Mouse (Mus musculus): ENCODE data around the gene Gpr65. TPM values are rescaled to one million over a fixed set of nuclear protein-coding genes. Genes with fewer than 3 reads are reported as not detected.
"Not testable (repeated sequence)": the region's sequence is repeated elsewhere in the genome, so short reads cannot be mapped to it uniquely, and the experiment has no call there.

Gene Gpr65
- total and polyA plus RNA-seq, 3 experiments = not detected

GRCm38 (mm10) chr12:98227037-98227436 lies 41.4 kb upstream of the Gpr65 start:
- Histone ChIP-seq H3K4me3 (ENCODE audit: control insufficient read depth in 1 of 2, insufficient read depth in 1 of 2, low read depth in 2 of 2, low read length in 2 of 2) (no peak overlapping the region), H3K9ac (ENCODE audit: control insufficient read depth, low read depth, low read length, poor library complexity, severe bottlenecking) (no peak overlapping the region), H3K36me3 (ENCODE audit: control insufficient read depth in 1 of 2, insufficient read depth in 2 of 2, low read length in 2 of 2) (no peaks in the 10 kb centered on the region), H3K9me3 (replicated peaks; ENCODE audit: insufficient read depth, low read length) (no peaks in the 10 kb centered on the region), H3K79me2 (ENCODE audit: control insufficient read depth, insufficient read depth, low read length, poor library complexity) (no peaks in the 10 kb centered on the region), H3K27ac (ENCODE audit: control insufficient read depth, low read depth, low read length) (no peak overlapping the region), H3K27me3 (ENCODE audit: control insufficient read depth in 1 of 2, insufficient read depth in 2 of 2, low read length in 2 of 2) (no peaks in the 10 kb centered on the region), H3K4me1 (ENCODE audit: control insufficient read depth in 1 of 2, insufficient read depth in 2 of 2, low read length in 2 of 2) (no peaks in the 10 kb centered on the region)
- DNase-seq (ENCODE audit: low read depth, low spot score) = no peak
- no peak for TF ChIP-seq MXI1 (IDR thresholded peaks at IDR 0.05; ENCODE audit: low read depth, low read length)
- no peak for TF ChIP-seq GABPA (IDR thresholded peaks at IDR 0.05; ENCODE audit: low read depth, low read length)
- no peak for TF ChIP-seq USF2 (IDR thresholded peaks at IDR 0.05; ENCODE audit: borderline replicate concordance in 1 of 2, insufficient read depth in 1 of 2, low read depth in 1 of 2, low read length in 2 of 2)
- TF ChIP-seq ETS1 (IDR thresholded peaks at IDR 0.05; ENCODE audit: low read depth, low read length) = no peak
- TF ChIP-seq MEF2A (IDR thresholded peaks at IDR 0.05; ENCODE audit: extremely low read depth, insufficient replicate concordance, low read depth, low read length, poor library complexity, severe bottlenecking) = no peak
- no peak for TF ChIP-seq MAFK (IDR thresholded peaks at IDR 0.05; ENCODE audit: borderline replicate concordance, low read depth, low read length)
- TF ChIP-seq TBP (IDR thresholded peaks at IDR 0.05; ENCODE audit: low read depth, low read length) = no peak

- not testable (repeated sequence) for H3K36me3 ChIP-seq (ENCODE audit: control insufficient read depth in 1 of 2, insufficient read depth in 2 of 2, low read length in 2 of 2); H3K4me1 ChIP-seq (ENCODE audit: control insufficient read depth in 1 of 2, insufficient read depth in 2 of 2, low read length in 2 of 2); H3K9ac ChIP-seq (ENCODE audit: control insufficient read depth, low read depth, low read length, poor library complexity, severe bottlenecking); H3K27me3 ChIP-seq (ENCODE audit: control insufficient read depth in 1 of 2, insufficient read depth in 2 of 2, low read length in 2 of 2); H3K4me3 ChIP-seq (ENCODE audit: control insufficient read depth in 1 of 2, insufficient read depth in 1 of 2, low read depth in 2 of 2, low read length in 2 of 2); H3K9me3 ChIP-seq (replicated peaks; ENCODE audit: insufficient read depth, low read length); DNase-seq (ENCODE audit: low read depth, low spot score); H3K27ac ChIP-seq (ENCODE audit: control insufficient read depth, low read depth, low read length); H3K79me2 ChIP-seq (ENCODE audit: control insufficient read depth, insufficient read depth, low read length, poor library complexity)
Measured at GRCm38 (mm10) chr12:98238478-98238877, 30.0 kb upstream of the Gpr65 start.

GRCm38 (mm10) chr12:98244161-98244560 lies 24.3 kb upstream of the Gpr65 start:
- no peaks in the 10 kb centered on the region for H3K36me3 ChIP-seq (ENCODE audit: control insufficient read depth in 1 of 2, insufficient read depth in 2 of 2, low read length in 2 of 2)
- no peak overlapping the region for H3K9ac ChIP-seq (ENCODE audit: control insufficient read depth, low read depth, low read length, poor library complexity, severe bottlenecking)
- no peak for TF ChIP-seq USF2 (IDR thresholded peaks at IDR 0.05; ENCODE audit: borderline replicate concordance in 1 of 2, insufficient read depth in 1 of 2, low read depth in 1 of 2, low read length in 2 of 2)
- TF ChIP-seq HCFC1 (IDR thresholded peaks at IDR 0.05; ENCODE audit: low read depth, low read length) = no peak
- TF ChIP-seq MAX (IDR thresholded peaks at IDR 0.05; ENCODE audit: low read length) = no peak
- TF ChIP-seq POLR2AphosphoS2 (IDR thresholded peaks at IDR 0.05; ENCODE audit: low read length) = no peak
- no peak for TF ChIP-seq RCOR1 (IDR thresholded peaks at IDR 0.05; ENCODE audit: low read depth, low read length)
- no peak for TF ChIP-seq MEF2A (IDR thresholded peaks at IDR 0.05; ENCODE audit: extremely low read depth, insufficient replicate concordance, low read depth, low read length, poor library complexity, severe bottlenecking)
- TF ChIP-seq E2F4 (IDR thresholded peaks at IDR 0.05; ENCODE audit: borderline replicate concordance, low read depth, low read length) = no peak
- TF ChIP-seq TCF12 (IDR thresholded peaks at IDR 0.05; ENCODE audit: low read depth, low read length) = no peak
- TF ChIP-seq NELFE (IDR thresholded peaks at IDR 0.05; ENCODE audit: low read depth, low read length) = no peak
- TF ChIP-seq GABPA (IDR thresholded peaks at IDR 0.05; ENCODE audit: low read depth, low read length) = no peak
- TF ChIP-seq SMC3 (IDR thresholded peaks at IDR 0.05; ENCODE audit: low read depth, low read length) = no peak
- H3K4me3 ChIP-seq (ENCODE audit: control insufficient read depth in 1 of 2, insufficient read depth in 1 of 2, low read depth in 2 of 2, low read length in 2 of 2) = no peak overlapping the region
- no peak for DNase-seq (ENCODE audit: low read depth, low spot score)
- no peaks in the 10 kb centered on the region for H3K9me3 ChIP-seq (replicated peaks; ENCODE audit: insufficient read depth, low read length)
- no peak overlapping the region for H3K27ac ChIP-seq (ENCODE audit: control insufficient read depth, low read depth, low read length)
- H3K4me1 ChIP-seq (ENCODE audit: control insufficient read depth in 1 of 2, insufficient read depth in 2 of 2, low read length in 2 of 2) = no peaks in the 10 kb centered on the region
- H3K27me3 ChIP-seq (ENCODE audit: control insufficient read depth in 1 of 2, insufficient read depth in 2 of 2, low read length in 2 of 2) = no peaks in the 10 kb centered on the region
- H3K79me2 ChIP-seq (ENCODE audit: control insufficient read depth, insufficient read depth, low read length, poor library complexity) = no peaks in the 10 kb centered on the region
